In genomic region chr6:28756306-28757018, GRCm38 (mm10) we compare ENCODE assay signal across 10 mouse cellular contexts.
A peak's percentile ranks its signal among the peaks of the same experiment; 100 is the strongest.
DNase-seq lines count a peak whose midpoint lies in the region; ATAC-seq lines count a peak whose summit lies in the region.
"Had no signal": no experiment of that assay in that cellular context is flagged by ENCODE, and none has a peak within 500 bp of the region (broad histone marks: within the 10 kb centered on the region; RNA-seq: fewer than 3 reads in every experiment).

No protein-coding gene starts in this region.

- no peaks in the 10 kb centered on the region for H3K27me3 ChIP-seq in forebrain, embryonic 12.5 days
- H3K27me3 ChIP-seq in midbrain, embryonic 13.5 days, result no peaks in the 10 kb centered on the region
- H3K27me3 ChIP-seq: megakaryocyte, embryonic 14.5 days had no signal

- no peak overlapping the region for H3K9ac ChIP-seq in forebrain, embryonic 12.5 days
- no peak overlapping the region for H3K9ac ChIP-seq in midbrain, embryonic 13.5 days (replicated peaks)

- no peaks in the 10 kb centered on the region for H3K9me3 ChIP-seq in forebrain, embryonic 12.5 days
- no peaks in the 10 kb centered on the region for H3K9me3 ChIP-seq in midbrain, embryonic 13.5 days
- H3K9me3 ChIP-seq: G1E; megakaryocyte, embryonic 14.5 days had no signal

- no peaks in the 10 kb centered on the region for H3K36me3 ChIP-seq in forebrain, embryonic 12.5 days (replicated peaks)
- H3K36me3 ChIP-seq in midbrain, embryonic 13.5 days, result no peaks in the 10 kb centered on the region

- H3K27ac ChIP-seq in forebrain, embryonic 12.5 days, result peak overlapping the region; percentile 81
- H3K27ac ChIP-seq in midbrain, embryonic 13.5 days, result peak overlapping the region; percentile 75

- peak; percentile 87 for DNase-seq in heart, adult 11 months
- DNase-seq in heart, postnatal 36 days, result no peak
- peak; percentile 63 for DNase-seq in NIH3T3 (ENCODE audit: low read depth)
- peak; percentile 80 for DNase-seq in layer of hippocampus, adult 11-12 months (ENCODE audit: low spot score)
- DNase-seq in spleen, adult 12 weeks (ENCODE audit: low spot score), result no peak

- ATAC-seq in forebrain, embryonic 12.5 days (ENCODE audit: low FRiP score), result peak; percentile 78
- peak; percentile 86 for ATAC-seq in midbrain, embryonic 13.5 days
- no peak for ATAC-seq in megakaryocyte-erythroid progenitor cell, adult 5-6 weeks (replicated peaks; ENCODE audit: low FRiP score, low TSS enrichment, poor library complexity, severe bottlenecking)

- no peak overlapping the region for H3K4me3 ChIP-seq in forebrain, embryonic 12.5 days (replicated peaks)
- no peak overlapping the region for H3K4me3 ChIP-seq in midbrain, embryonic 13.5 days (replicated peaks)
- H3K4me3 ChIP-seq: megakaryocyte, embryonic 14.5 days had no signal

- WGBS in forebrain, embryonic 12.5 days, result 16% methylated on average over 10 of the region's 10 CpGs
- 19% methylated on average over 10 of the region's 10 CpGs for WGBS in midbrain, embryonic 13.5 days

- intact Hi-C loops in heart, postnatal 36 days (cut with DNase I), result no loop called here

- H3K4me2 ChIP-seq in forebrain, embryonic 12.5 days, result peak overlapping the region; percentile 10
- peak overlapping the region; percentile 14; the same call in 1 of the 2 replicates for H3K4me2 ChIP-seq in midbrain, embryonic 13.5 days (replicated peaks)

- peaks cover 58% of the 10 kb centered on the region for H3K4me1 ChIP-seq in forebrain, embryonic 12.5 days
- peaks cover 35% of the 10 kb centered on the region for H3K4me1 ChIP-seq in midbrain, embryonic 13.5 days (replicated peaks)

Comparison
In these comparisons a context has a peak if more than half of its experiments do, and no peak if none do; other contexts are left out.
1. DNase-seq: peak in heart, adult 11 months (single experiment), NIH3T3 (single experiment) and layer of hippocampus, adult 11-12 months (single experiment); none in heart, postnatal 36 days (0 of 2) and spleen, adult 12 weeks (single experiment).